Mouse (Mus musculus) embryonic fibroblast, embryonic 13.5 days (primary cell): Measurements from ENCODE around the gene Galnt10. TPM values are rescaled to one million over a fixed set of nuclear protein-coding genes. Genes with fewer than 3 reads are reported as not detected.

Experiments
- H3K27ac ChIP-seq: 2 replicates; pipeline ENCODE4 v1.5.1; 2012; ENCODE audit warnings: low read length, control low read depth, inconsistent platforms; ENCODE audit not compliant: insufficient read depth
- H3K4me1 ChIP-seq: 2 replicates; pipeline ENCODE4 v1.6.1; 2011; ENCODE audit warnings: low read length; ENCODE audit not compliant: control insufficient read depth, insufficient read depth
- H3K4me3 ChIP-seq: 2 replicates; pipeline ENCODE4 v1.5.1; 2011; ENCODE audit warnings: mild to moderate bottlenecking, control low read depth, low read length; ENCODE audit not compliant: insufficient read depth
- CTCF ChIP-seq: IDR thresholded peaks from 2 replicates; pipeline ENCODE4 v1.5.1; 2011; ENCODE audit warnings: mild to moderate bottlenecking, control low read depth, low read length, moderate library complexity, borderline replicate concordance; ENCODE audit not compliant: insufficient read depth
- POLR2A ChIP-seq: IDR thresholded peaks from 2 replicates; pipeline ENCODE4 v1.6.1; 2011; ENCODE audit warnings: low read depth, mild to moderate bottlenecking, control low read depth, low read length, moderate library complexity
- polyA plus RNA-seq: library from polyadenylated mRNA; stranded (reverse); fragments of >200 nt; gene quantifications from 2 replicates; pipeline ENCODE4 v1.2.4, GENCODE M21; 2011; ENCODE audit warnings: low read depth; ENCODE audit not compliant: missing spikeins, insufficient read length

The Galnt10 gene
- polyA plus RNA-seq, 1 experiment, result 51.8 TPM

GRCm38 (mm10) chr11:57649269-57649668 lies 4.0 kb downstream of the Galnt10 start:
- peaks cover 3% of the 10 kb centered on the region; the same call in 1 of the 2 replicates for H3K4me1 ChIP-seq
- no peak for TF ChIP-seq POLR2A
- no peak for TF ChIP-seq CTCF
- H3K27ac ChIP-seq, result no peak overlapping the region
- no peak overlapping the region for H3K4me3 ChIP-seq

GRCm38 (mm10) chr11:57649671-57650070 lies 4.4 kb downstream of the Galnt10 start:
- H3K4me1 ChIP-seq, result peaks cover 3% of the 10 kb centered on the region; the same call in 1 of the 2 replicates
- no peak overlapping the region for H3K27ac ChIP-seq
- H3K4me3 ChIP-seq, result no peak overlapping the region
- no peak for TF ChIP-seq POLR2A
- TF ChIP-seq CTCF, result no peak

DNA sequence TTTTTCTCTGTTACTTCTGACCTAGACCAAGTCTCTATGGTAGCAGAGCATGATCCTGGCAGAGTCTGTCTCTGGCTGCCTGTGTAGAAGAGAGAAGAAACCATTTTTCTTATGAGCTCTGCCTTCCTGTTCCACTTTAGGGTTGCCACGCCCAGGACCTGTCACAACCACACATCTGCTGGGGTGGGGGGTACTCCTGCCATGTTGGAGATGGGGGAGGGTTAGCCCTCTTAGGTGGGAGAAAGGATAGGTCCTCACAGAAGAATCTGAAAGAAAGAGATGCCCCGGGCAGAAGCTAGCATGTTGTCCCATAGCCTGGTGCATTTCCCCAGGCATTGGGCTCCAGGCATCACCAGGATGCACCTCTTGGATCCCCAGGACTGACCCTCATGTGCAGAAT lies 5.6 kb downstream of the Galnt10 start:
- Histone ChIP-seq H3K27ac (no peak overlapping the region), H3K4me1 (peaks cover 3% of the 10 kb centered on the region), H3K4me3 (no peak overlapping the region)
- TF ChIP-seq POLR2A (no peak), CTCF (no peak)

- H3K4me3 ChIP-seq, result no peak overlapping the region
- H3K27ac ChIP-seq, result no peak overlapping the region
- TF ChIP-seq POLR2A, result no peak
- peaks cover 3% of the 10 kb centered on the region for H3K4me1 ChIP-seq
These were observed 6.1 kb downstream of the Galnt10 start for GRCm38 (mm10) chr11:57651281-57651810.

- Histone ChIP-seq H3K27ac (no peak overlapping the region), H3K4me3 (no peak overlapping the region), H3K4me1 (peaks cover 3% of the 10 kb centered on the region; the same call in 1 of the 2 replicates)
- TF ChIP-seq CTCF (no peak), POLR2A (no peak)
These were observed 7.1 kb downstream of the Galnt10 start for GRCm38 (mm10) chr11:57652206-57652922.

- Histone ChIP-seq H3K27ac (no peak overlapping the region), H3K4me1 (peaks cover 3% of the 10 kb centered on the region; the same call in 1 of the 2 replicates), H3K4me3 (no peak overlapping the region)
- TF ChIP-seq CTCF (no peak), POLR2A (no peak)
These were observed 7.8 kb downstream of the Galnt10 start for GRCm38 (mm10) chr11:57652923-57653660.

- TF ChIP-seq CTCF (no peak), POLR2A (no peak)
- H3K4me1 ChIP-seq, result peaks cover 3% of the 10 kb centered on the region; the same call in 1 of the 2 replicates
- no peak overlapping the region for H3K27ac ChIP-seq
- no peak overlapping the region for H3K4me3 ChIP-seq
These were observed 8.6 kb downstream of the Galnt10 start for GRCm38 (mm10) chr11:57653796-57654195.

GRCm38 (mm10) chr11:57654386-57654785 lies 9.1 kb downstream of the Galnt10 start:
- H3K27ac ChIP-seq, result no peak overlapping the region
- H3K4me3 ChIP-seq, result no peak overlapping the region
- TF ChIP-seq CTCF (no peak), POLR2A (no peak)
- H3K4me1 ChIP-seq, result peaks cover 3% of the 10 kb centered on the region; the same call in 1 of the 2 replicates

GRCm38 (mm10) chr11:57654977-57655397 lies 9.7 kb downstream of the Galnt10 start:
- no peak for TF ChIP-seq CTCF
- no peak for TF ChIP-seq POLR2A

GRCm38 (mm10) chr11:57655669-57656325 lies 10.6 kb downstream of the Galnt10 start:
- no peak overlapping the region for H3K4me3 ChIP-seq
- TF ChIP-seq POLR2A, result no peak
- TF ChIP-seq CTCF, result no peak
- peaks cover 3% of the 10 kb centered on the region; the same call in 1 of the 2 replicates for H3K4me1 ChIP-seq
- no peak overlapping the region for H3K27ac ChIP-seq

More at GRCm38 (mm10) chr11:57654977-57655397, 9.7 kb downstream of the Galnt10 start:
- H3K4me1 ChIP-seq, result peaks cover 3% of the 10 kb centered on the region; the same call in 1 of the 2 replicates
- no peak overlapping the region for H3K27ac ChIP-seq
- no peak overlapping the region for H3K4me3 ChIP-seq
